Mouse (Mus musculus): ENCODE measurements around the gene Dpy19l1. TPM values are rescaled to one million over a fixed set of nuclear protein-coding genes. Genes with fewer than 3 reads are reported as not detected.

Dpy19l1 gene
- 0.85 and 1.9 TPM in 2 replicates for polyA plus RNA-seq (2012; rRNA removed; ENCODE audit: low replicate concordance)

GRCm38 (mm10) chr9:24503067-24503857 is at the start of gene Dpy19l1:
Gene Dpy19l1 (minus strand): TSS chr9:24503140.

Other genes with a start within 250 kb of the Dpy19l1 start
- gene Cypt4, start 122.1 kb upstream of the Dpy19l1 start, polyA plus RNA-seq (2012; rRNA removed; ENCODE audit: low replicate concordance): not detected in 2 replicates
- not detected in 2 replicates for gene Dpy19l2, start 193.2 kb upstream of the Dpy19l1 start, polyA plus RNA-seq (2012; rRNA removed; ENCODE audit: low replicate concordance)

Data from duodenum, adult 2 months (tissue).